Mouse (Mus musculus): ENCODE results near the gene Megf9.

The Megf9 gene

DNA sequence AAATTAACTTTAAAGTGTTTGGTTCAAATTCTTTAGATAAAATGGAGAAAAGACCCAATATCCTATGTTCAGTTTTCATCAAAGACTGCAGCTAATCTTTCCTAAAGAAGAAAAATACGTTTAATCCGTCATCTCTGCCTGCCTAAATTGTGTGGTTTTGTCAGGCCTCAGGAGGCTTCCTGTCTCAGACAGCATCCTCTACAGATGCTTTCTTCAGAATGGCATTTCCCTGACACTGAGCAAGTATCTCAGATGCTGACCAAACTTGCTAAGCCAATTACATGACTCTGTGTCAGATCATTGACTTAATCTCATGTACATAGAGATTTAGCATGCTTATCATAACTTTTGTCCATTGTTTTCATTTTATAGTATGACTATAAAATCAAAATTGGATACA is 11.4 kb downstream of the Megf9 start:
- no peak for DNase-seq (ENCODE audit: low spot score in 2 of 2)

GRCm38 (mm10) chr4:70521506-70522292 is 13.1 kb downstream of the Megf9 start:
- DNase-seq (ENCODE audit: low spot score in 2 of 2), result no peak

GRCm38 (mm10) chr4:70517646-70518045 is 17.1 kb downstream of the Megf9 start:
- no peak for DNase-seq (ENCODE audit: low spot score in 2 of 2)

- DNase-seq (ENCODE audit: low spot score in 2 of 2), result no peak
Observed at GRCm38 (mm10) chr4:70516289-70516688, 18.5 kb downstream of the Megf9 start.

- no peak for DNase-seq (ENCODE audit: low spot score in 2 of 2)
Observed at GRCm38 (mm10) chr4:70515514-70515913, 19.3 kb downstream of the Megf9 start.

DNA sequence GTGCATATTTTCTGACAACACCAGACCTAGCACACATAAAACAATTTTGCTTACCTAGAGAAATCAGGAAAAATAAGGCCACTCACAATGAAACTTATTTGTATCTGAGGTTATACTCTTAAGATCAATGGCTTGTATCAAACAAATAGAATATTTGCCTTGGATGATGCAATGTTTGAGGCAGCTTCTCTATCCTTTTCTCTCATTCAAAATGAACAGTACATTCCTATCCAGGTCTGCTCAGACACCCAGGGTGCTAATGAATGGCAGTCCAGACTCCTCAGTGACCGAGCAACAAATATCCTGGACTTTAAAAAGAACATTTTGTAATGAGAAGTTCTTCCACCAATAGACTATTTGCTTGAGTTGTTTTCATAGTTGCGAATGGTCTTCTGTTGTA is 24.8 kb downstream of the Megf9 start:
- no peak for DNase-seq (ENCODE audit: low spot score in 2 of 2)

DNA sequence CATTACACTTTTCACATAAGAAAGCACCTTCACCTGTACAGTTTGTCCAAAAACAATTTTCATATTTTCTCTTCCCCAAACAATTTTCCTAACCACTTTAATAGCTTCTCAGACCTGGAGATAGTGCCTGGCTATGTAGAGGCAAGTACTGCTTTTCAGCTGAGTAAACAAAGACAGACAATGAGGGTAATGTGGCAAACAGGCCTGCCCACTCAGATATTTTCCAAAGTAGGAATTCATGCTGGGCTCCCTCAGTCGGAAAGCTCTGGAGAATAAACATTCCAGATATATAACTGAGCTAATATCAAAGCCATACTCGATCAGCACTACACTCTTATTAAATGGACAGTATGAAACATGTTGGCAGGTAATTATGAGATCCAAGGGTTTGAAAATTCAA is 25.2 kb downstream of the Megf9 start:
- no peak for DNase-seq (ENCODE audit: low spot score in 2 of 2)

DNA sequence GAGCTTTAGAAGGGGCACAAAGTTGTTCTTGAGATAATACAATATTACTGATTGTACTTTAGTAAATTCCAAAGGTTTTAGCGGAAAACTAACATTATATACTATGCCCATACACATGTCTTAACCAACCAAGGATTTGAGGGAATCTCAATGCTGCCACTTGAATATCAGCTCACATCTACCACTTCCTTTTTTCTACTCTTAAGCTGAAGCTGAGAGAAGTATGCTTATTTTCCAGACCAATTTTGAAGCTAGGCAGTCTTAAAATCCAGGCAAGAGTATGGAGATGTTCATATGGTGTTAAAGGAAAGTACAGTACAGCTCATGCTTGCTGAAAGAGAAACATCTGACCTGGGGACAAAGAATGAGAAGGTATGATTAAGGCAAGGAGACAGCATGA is 26.6 kb downstream of the Megf9 start:
- no peak for DNase-seq (ENCODE audit: low spot score in 2 of 2)

- DNase-seq (ENCODE audit: low spot score in 2 of 2), result no peak
Observed at GRCm38 (mm10) chr4:70505951-70506350, 28.8 kb downstream of the Megf9 start.

DNA sequence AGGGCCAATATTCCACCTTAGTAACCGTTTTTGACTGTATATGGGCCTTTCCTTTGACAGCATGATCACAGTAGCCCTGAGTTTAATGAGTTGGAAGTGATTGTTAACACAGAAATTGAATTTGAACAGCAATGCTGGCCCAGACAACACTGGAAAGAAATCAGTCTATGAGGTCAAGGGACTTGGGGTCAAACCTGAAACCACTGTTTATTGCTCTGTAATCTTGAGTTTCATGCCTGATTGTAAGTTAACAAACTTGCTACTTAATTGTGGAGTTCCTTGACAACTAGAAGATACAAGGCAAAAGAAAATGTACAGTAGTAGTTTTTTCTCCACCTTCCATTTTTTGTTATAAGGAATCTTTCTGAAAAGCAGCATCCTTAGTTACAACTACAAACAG is 31.0 kb downstream of the Megf9 start:
- DNase-seq (ENCODE audit: low spot score in 2 of 2), result no peak

DNA sequence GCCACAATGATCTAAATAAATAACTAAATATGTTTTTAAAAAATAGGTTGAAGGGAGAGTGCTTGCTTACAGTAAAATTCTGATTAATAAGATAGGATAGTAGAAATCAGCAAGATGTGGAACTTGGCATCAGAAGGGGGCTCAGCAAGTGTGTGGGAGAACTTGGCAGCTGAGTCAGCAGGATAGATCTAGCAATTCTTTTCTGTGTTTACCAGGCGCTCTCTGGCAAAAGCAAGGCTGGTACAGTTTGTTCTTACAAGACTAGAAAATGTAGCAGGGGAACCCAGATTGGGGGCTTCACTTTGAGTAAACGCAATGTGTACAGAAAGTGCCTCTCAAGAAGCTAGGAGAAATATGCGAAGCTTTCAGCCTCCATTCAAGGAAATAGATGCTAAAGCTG is 35.5 kb downstream of the Megf9 start:
- DNase-seq (ENCODE audit: low spot score in 2 of 2), result peak; percentile 74

DNA sequence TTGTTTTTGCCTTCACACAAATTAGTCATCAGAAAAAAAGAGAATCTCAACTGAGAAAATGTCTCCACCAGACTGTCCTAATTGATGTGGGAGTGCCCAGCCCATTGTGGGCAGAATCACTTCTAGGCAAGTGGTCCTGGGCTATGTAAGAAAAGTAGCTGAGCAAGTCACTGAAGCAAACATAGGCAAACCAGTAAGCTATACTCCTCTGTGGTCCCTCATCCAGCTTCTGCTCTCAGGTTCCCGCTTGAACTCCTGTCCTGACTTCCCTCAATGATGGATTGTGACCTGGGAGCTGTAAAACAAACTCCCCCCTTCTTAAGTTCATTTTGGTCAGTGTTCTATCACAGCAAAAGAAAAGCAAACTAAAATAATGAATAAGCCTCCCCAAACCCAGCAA is 37.8 kb downstream of the Megf9 start:
- no peak for DNase-seq (ENCODE audit: low spot score in 2 of 2)

GRCm38 (mm10) chr4:70489792-70490191 is 45.0 kb downstream of the Megf9 start:
- no peak for DNase-seq (ENCODE audit: low spot score in 2 of 2)

GRCm38 (mm10) chr4:70488415-70488814 is 46.4 kb downstream of the Megf9 start:
- DNase-seq (ENCODE audit: low spot score in 2 of 2), result no peak

GRCm38 (mm10) chr4:70484134-70484533 is 50.7 kb downstream of the Megf9 start:
- DNase-seq (ENCODE audit: low spot score in 2 of 2), result no peak

DNA sequence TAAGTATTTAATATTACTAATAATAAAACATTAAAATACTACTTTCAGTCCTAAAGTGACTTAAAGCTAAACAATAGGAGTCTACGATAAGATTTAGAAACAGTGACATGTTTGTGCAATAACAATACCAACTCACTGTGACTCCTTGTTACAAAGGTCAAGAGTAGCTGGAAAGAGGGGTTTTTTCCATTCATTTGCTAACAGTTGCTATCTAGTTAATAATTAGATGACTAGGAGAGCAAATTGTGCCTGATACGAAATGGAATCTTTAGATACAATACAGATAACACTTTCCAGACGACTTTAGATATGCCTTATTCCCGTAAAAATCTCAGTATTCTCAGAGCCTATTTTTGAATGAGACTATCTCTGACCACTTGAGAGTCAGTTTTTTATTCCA is 52.9 kb downstream of the Megf9 start:
- no peak for DNase-seq (ENCODE audit: low spot score in 2 of 2)

- DNase-seq (ENCODE audit: low spot score in 2 of 2), result no peak
Observed at GRCm38 (mm10) chr4:70471398-70471797, 63.4 kb downstream of the Megf9 start.

- DNase-seq (ENCODE audit: low spot score in 2 of 2), result no peak
Observed at GRCm38 (mm10) chr4:70465921-70466689, 68.7 kb downstream of the Megf9 start.

DNA sequence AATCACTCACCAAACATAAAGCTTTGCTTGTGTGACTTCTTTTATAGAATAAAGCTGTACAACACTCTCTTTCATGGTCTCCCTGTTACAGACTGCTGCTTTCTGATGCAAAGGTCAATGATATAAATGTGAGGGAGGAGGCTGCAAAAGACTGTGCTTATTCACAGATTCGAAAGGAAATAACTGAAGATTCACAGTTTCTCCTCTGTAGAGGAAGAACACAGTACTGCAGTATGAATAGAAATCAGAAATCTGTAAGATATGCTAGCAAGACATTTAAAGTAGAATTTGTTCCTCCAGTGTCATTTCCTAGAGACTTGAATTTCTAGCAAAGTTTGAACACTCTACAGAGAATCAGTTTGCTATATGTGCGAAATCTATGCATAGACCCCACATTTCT is 71.5 kb downstream of the Megf9 start:
- no peak for DNase-seq (ENCODE audit: low spot score in 2 of 2)

DNA sequence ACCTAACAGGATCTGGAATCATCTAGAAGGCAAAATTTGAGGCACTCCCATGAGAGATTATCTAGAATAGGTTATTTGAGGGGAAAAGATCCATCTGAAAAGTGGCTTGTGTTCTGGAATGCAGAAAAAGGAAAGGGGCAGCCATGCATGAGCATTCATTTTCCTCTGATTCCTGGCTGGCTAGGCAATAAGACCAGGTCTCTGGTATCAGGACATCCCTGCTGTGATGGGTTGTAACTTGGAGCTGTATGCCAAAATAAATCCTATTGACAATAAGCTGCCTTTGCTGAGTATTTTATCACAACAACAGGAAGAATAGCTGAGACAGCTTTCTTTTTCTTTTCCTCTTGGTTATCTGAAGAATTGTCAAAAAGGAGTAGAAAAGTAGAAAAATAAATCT is 73.4 kb downstream of the Megf9 start:
- DNase-seq (ENCODE audit: low spot score in 2 of 2), result no peak

- DNase-seq (ENCODE audit: low spot score in 2 of 2), result no peak
Observed at GRCm38 (mm10) chr4:70452161-70452560, 82.6 kb downstream of the Megf9 start.

DNA sequence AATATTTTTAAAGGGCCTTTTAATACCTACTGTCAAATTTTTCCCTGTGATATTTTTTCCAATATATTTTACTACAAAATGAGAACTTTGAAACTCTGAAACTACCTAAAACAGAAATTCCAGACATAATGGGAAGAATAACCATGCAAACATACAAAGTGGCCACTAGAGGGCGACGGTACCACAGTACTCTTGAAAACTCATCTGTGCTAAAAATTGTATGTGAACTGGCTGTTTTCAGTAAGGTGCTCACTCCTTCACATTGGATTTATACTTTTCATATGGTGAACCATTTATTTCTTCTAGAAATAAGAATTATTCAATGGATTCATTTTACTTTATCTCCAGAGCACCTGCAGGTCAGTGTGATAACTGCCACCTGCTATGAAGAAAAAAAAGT is 83.0 kb downstream of the Megf9 start:
- peak; percentile 59 to 67 for DNase-seq (ENCODE audit: low spot score in 2 of 2)

GRCm38 (mm10) chr4:70449668-70450067 is 85.1 kb downstream of the Megf9 start:
- DNase-seq (ENCODE audit: low spot score in 2 of 2), result no peak

Data from right cerebral cortex, postnatal 10 days (tissue).